Mouse (Mus musculus): ENCODE data around the gene Tmem88. TPM values are rescaled to one million over a fixed set of nuclear protein-coding genes. Genes with fewer than 3 reads are reported as not detected.

Gene Tmem88
- polyA plus RNA-seq, 1 experiment from 2014 or later: 7.1 TPM

DNA sequence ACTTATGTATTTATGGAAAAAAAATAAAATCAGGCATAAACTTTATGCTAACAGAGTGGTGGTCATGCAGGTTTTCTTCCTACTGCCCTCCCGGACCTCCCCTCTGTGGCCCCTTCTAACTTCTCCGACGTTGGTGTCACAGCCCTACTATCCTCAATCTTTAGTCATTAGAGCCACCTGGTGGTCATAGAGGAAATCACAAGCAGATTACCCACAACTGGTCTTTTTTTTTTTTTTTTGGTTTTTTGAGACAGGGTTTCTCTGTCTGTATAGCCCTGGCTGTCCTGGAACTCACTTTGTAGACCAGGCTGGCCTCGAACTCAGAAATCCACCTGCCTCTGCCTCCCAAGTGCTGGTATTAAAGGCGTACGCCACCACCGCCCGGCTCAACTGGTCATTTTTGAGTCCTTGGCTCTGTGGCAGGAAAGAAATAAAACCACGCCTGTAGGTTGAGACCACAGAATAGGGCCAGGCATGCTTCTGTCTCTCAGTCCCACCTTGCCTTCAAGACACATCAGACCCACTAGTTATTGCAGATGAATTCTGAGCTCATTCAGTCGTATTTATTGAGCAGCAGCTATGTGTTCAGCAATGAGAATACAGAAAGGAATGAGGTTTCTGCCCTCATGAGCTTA is 7.5 kb downstream of the Tmem88 start:
- no peak overlapping the region for H3K4me2 ChIP-seq
- no peak overlapping the region for H3K27ac ChIP-seq (replicated peaks)
- H3K9ac ChIP-seq: no peak overlapping the region
- no peaks in the 10 kb centered on the region for H3K36me3 ChIP-seq (replicated peaks)
- WGBS (ENCODE audit: insufficient replicate concordance): 37% methylated on average over 10 of the region's 10 CpGs
- H3K4me1 ChIP-seq (replicated peaks): peaks cover 8% of the 10 kb centered on the region
- H3K9me3 ChIP-seq (replicated peaks): no peaks in the 10 kb centered on the region
- ATAC-seq (ENCODE audit: insufficient read depth): no peak
- no peaks in the 10 kb centered on the region for H3K27me3 ChIP-seq
- H3K4me3 ChIP-seq (replicated peaks): no peak overlapping the region

DNA sequence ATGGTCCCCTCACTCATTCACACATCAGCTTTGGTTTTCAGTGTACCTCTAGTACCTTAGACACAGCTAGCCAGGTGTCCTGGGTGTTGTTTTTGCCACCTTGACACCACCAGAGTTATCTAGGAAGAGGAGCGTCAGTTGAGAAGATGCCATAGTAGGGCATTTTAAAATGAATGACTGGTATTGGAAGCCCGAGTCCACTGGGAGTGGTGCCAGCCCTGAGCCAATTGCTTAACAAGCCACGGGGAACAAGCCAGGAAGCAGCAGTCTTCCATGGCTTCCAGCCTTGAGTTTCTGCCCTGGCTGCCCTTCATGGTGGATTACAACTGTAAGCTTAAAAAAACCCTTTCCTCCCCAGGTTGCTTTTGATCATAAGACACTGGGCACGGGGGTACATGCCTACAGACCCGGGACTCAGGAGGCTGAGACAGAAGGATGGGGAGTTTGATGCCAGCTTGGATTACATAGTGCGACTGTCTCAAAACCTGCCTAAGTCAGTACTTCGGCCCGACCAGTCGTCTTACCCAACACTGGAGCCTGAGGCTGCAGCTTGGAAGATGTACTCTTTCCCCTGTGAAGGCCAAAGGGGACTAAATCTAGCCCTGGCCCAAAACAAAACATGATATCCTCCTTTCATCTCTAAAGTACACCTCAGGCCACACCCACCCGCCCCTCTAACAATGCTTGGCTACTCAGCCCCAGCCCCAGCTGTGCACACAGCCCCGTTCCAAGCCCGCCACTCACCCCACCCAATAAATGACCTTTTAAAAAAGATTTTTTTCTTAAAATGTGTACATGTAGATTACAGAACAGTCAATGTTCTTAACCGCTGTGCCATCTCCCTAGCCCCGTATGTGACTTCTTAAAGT is 8.3 kb downstream of the Tmem88 start:
- peaks cover 8% of the 10 kb centered on the region for H3K4me1 ChIP-seq (replicated peaks)
- H3K9ac ChIP-seq: no peak overlapping the region
- H3K4me3 ChIP-seq (replicated peaks): no peak overlapping the region
- no peak overlapping the region for H3K27ac ChIP-seq (replicated peaks)
- no peak overlapping the region for H3K4me2 ChIP-seq
- H3K27me3 ChIP-seq: no peaks in the 10 kb centered on the region
- no peaks in the 10 kb centered on the region for H3K9me3 ChIP-seq (replicated peaks)
- ATAC-seq (ENCODE audit: insufficient read depth): no peak
- no peaks in the 10 kb centered on the region for H3K36me3 ChIP-seq (replicated peaks)
- WGBS (ENCODE audit: insufficient replicate concordance): 63% methylated on average over 14 of the region's 14 CpGs

DNA sequence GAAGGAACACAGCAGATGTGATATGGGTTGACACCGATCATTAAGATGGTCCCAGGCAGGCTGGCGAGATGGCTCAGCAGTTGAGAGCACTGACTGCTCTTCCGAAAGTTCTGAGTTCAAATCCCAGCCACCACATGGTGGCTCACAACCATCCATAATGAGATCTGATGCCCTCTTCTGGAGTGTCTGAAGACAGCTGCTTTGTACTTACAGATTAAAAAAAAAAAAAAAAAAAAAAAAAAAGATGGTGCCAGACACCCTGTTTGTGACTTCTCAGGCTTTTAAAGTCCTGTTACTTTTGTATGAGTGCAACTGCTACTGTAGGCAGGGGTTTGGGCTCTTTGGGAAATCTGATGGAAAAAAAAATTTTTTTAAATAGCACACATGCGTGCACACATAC is 9.4 kb downstream of the Tmem88 start:
- Histone ChIP-seq H3K27me3 (no peaks in the 10 kb centered on the region), H3K9me3 (replicated peaks) (no peaks in the 10 kb centered on the region), H3K4me2 (no peak overlapping the region), H3K27ac (replicated peaks) (no peak overlapping the region), H3K4me3 (replicated peaks) (no peak overlapping the region), H3K9ac (no peak overlapping the region), H3K4me1 (replicated peaks) (0 out of 2 replicates have a peak, but pooled peaks cover 4% of the 10 kb centered on the region), H3K36me3 (replicated peaks) (no peaks in the 10 kb centered on the region)
- ATAC-seq (ENCODE audit: insufficient read depth): no peak
- 81% methylated on average over 4 of the region's 4 CpGs for WGBS (ENCODE audit: insufficient replicate concordance)

DNA sequence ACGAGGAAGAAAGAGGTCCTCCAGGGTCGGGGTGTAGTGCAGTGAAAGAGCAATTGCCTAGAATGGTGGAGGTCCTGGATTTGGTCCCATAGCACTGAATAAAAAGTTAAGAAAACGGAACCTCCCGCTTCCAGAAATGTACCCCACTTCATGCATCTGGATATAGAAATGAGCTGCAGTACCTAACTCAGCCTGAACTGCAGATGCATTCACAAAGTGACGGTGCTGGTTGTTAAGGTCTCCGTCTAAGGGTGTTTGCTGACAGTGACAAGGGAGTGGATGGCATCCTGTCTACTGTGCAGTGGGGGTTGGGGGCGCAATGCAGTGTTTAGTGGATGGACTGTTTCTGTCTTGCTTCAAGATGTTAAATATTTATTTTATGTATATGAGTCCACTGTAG is 11.3 kb downstream of the Tmem88 start:
- no peak for ATAC-seq (ENCODE audit: insufficient read depth)

DNA sequence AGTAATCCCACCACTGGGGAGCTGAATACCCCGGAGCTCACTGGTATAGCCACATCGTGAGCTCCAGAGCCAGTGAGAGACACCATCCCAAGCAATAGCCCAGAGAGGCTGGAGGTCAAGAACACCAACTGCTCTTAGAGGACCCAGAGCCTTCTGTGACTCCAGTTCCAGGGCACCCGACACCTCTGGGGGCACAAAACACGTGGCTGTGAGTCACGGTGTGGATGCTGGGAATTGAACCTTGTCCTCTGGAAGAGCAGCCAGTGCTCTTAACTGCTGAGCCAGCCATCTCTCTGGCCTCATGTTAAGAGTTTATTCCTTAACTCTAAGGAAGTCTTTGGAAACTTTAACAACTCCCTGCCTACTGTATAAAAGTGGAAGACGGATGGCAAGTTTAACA is 13.1 kb downstream of the Tmem88 start:
- WGBS (ENCODE audit: insufficient replicate concordance): 62% methylated on average over 6 of the region's 6 CpGs
- no peak overlapping the region for H3K27ac ChIP-seq (replicated peaks)
- H3K36me3 ChIP-seq (replicated peaks): no peaks in the 10 kb centered on the region
- H3K4me3 ChIP-seq (replicated peaks): no peak overlapping the region
- no peaks in the 10 kb centered on the region for H3K9me3 ChIP-seq (replicated peaks)
- H3K4me1 ChIP-seq (replicated peaks): 0 out of 2 replicates have a peak, but pooled peaks cover 2% of the 10 kb centered on the region
- H3K4me2 ChIP-seq: no peak overlapping the region
- no peak overlapping the region for H3K9ac ChIP-seq
- no peaks in the 10 kb centered on the region for H3K27me3 ChIP-seq
- ATAC-seq (ENCODE audit: insufficient read depth): no peak

More for the DNA sequence above, 11.3 kb downstream of the Tmem88 start:
- Histone ChIP-seq H3K27me3 (no peaks in the 10 kb centered on the region), H3K4me3 (replicated peaks) (no peak overlapping the region), H3K27ac (replicated peaks) (no peak overlapping the region), H3K36me3 (replicated peaks) (no peaks in the 10 kb centered on the region), H3K4me2 (no peak overlapping the region), H3K9ac (no peak overlapping the region), H3K4me1 (replicated peaks) (0 out of 2 replicates have a peak, but pooled peaks cover 4% of the 10 kb centered on the region), H3K9me3 (replicated peaks) (no peaks in the 10 kb centered on the region)
- WGBS (ENCODE audit: insufficient replicate concordance): 68% methylated on average over 7 of the region's 7 CpGs

GRCm38 (mm10) chr11:69382478-69383105 is 15.4 kb downstream of the Tmem88 start:
- ATAC-seq (ENCODE audit: insufficient read depth): no peak
- WGBS (ENCODE audit: insufficient replicate concordance): 68% methylated on average over 10 of the region's 10 CpGs
- no peak overlapping the region for H3K4me2 ChIP-seq

GRCm38 (mm10) chr11:69381356-69381755 is 16.7 kb downstream of the Tmem88 start:
- Histone ChIP-seq H3K4me2 (no peak overlapping the region), H3K27me3 (no peaks in the 10 kb centered on the region), H3K4me3 (replicated peaks) (no peak overlapping the region), H3K36me3 (replicated peaks) (no peaks in the 10 kb centered on the region), H3K27ac (replicated peaks) (no peak overlapping the region), H3K4me1 (replicated peaks) (peaks cover 24% of the 10 kb centered on the region), H3K9ac (no peak overlapping the region), H3K9me3 (replicated peaks) (no peaks in the 10 kb centered on the region)
- ATAC-seq (ENCODE audit: insufficient read depth): no peak
- 77% methylated on average over 6 of the region's 6 CpGs for WGBS (ENCODE audit: insufficient replicate concordance)

More at GRCm38 (mm10) chr11:69382478-69383105, 15.4 kb downstream of the Tmem88 start:
- no peaks in the 10 kb centered on the region for H3K9me3 ChIP-seq (replicated peaks)
- no peak overlapping the region for H3K27ac ChIP-seq (replicated peaks)
- no peak overlapping the region for H3K9ac ChIP-seq
- H3K27me3 ChIP-seq: no peaks in the 10 kb centered on the region
- H3K4me3 ChIP-seq (replicated peaks): no peak overlapping the region
- H3K36me3 ChIP-seq (replicated peaks): no peaks in the 10 kb centered on the region
- H3K4me1 ChIP-seq (replicated peaks): peaks cover 13% of the 10 kb centered on the region

DNA sequence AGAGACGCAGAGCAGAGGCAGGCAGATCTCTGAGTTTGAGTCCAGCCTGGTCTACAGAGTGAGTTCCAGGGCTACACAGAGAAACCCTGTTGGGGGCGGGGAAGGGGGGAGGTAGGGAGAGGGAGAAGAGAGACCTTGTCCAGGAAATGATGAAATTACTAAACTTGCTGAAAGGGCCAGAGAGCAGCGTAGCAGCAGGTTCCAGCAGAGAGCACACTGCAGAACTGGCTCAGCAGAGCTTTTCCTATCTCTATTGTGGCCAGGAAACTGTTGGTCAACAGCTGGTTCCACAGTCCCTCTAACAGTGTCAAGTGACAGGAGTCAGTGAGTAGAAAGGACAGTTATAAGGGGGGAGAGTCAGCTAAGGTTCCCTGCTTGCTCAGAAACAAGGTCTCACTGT is 18.4 kb downstream of the Tmem88 start:
- H3K9ac ChIP-seq: no peak overlapping the region
- peak; percentile 49 for ATAC-seq (ENCODE audit: insufficient read depth)

DNA sequence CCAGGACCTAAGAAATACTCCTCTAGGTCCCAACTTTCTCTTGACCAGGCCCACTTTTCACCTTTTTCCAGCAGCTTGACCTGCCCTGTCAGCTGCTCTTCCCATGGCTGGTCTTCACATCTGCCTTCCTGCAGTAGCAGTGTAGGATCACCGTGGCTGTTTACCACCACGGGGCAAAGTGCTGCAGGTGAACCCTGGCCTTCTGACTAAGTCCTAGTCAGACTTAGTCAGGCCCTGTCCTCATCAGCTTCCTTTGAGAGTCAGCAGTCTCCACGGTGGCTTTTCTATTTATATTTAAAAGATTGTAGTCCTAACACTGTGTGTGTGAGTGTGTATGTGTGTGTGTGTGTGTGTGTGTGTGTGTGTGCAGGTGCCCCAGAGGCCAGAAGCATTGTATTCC is 20.3 kb downstream of the Tmem88 start:
- WGBS (ENCODE audit: insufficient replicate concordance): 49% methylated on average over 3 of the region's 3 CpGs
- Histone ChIP-seq H3K27ac (replicated peaks) (peak overlapping the region; percentile 39), H3K4me1 (replicated peaks) (peaks cover 51% of the 10 kb centered on the region), H3K4me2 (no peak overlapping the region), H3K36me3 (replicated peaks) (0 out of 2 replicates have a peak, but pooled peaks cover 6% of the 10 kb centered on the region), H3K4me3 (replicated peaks) (no peak overlapping the region), H3K9me3 (replicated peaks) (no peaks in the 10 kb centered on the region), H3K27me3 (no peaks in the 10 kb centered on the region), H3K9ac (no peak overlapping the region)
- 0 out of 2 replicates have a peak, but pooled peaks have one; percentile 45 for ATAC-seq (ENCODE audit: insufficient read depth)

More for the DNA sequence above, 18.4 kb downstream of the Tmem88 start:
- H3K9me3 ChIP-seq (replicated peaks): no peaks in the 10 kb centered on the region
- 0 out of 2 replicates have a peak overlapping the region, but pooled peaks have one; percentile 3 for H3K27ac ChIP-seq (replicated peaks)
- H3K4me3 ChIP-seq (replicated peaks): no peak overlapping the region
- WGBS (ENCODE audit: insufficient replicate concordance): 43% methylated on average over 3 of the region's 3 CpGs
- no peak overlapping the region for H3K4me2 ChIP-seq
- no peaks in the 10 kb centered on the region for H3K27me3 ChIP-seq
- H3K4me1 ChIP-seq (replicated peaks): peaks cover 33% of the 10 kb centered on the region
- H3K36me3 ChIP-seq (replicated peaks): 0 out of 2 replicates have a peak, but pooled peaks cover 3% of the 10 kb centered on the region

GRCm38 (mm10) chr11:69375646-69376045 is 22.4 kb downstream of the Tmem88 start:
- ATAC-seq (ENCODE audit: insufficient read depth): no peak
- Histone ChIP-seq H3K4me2 (no peak overlapping the region), H3K4me1 (replicated peaks) (peaks cover 73% of the 10 kb centered on the region), H3K27me3 (peaks cover 14% of the 10 kb centered on the region), H3K4me3 (replicated peaks) (no peak overlapping the region), H3K36me3 (replicated peaks) (0 out of 2 replicates have a peak, but pooled peaks cover 6% of the 10 kb centered on the region), H3K27ac (replicated peaks) (no peak overlapping the region), H3K9me3 (replicated peaks) (no peaks in the 10 kb centered on the region), H3K9ac (no peak overlapping the region)
- WGBS (ENCODE audit: insufficient replicate concordance): 60% methylated on average over 4 of the region's 4 CpGs
